Mouse (Mus musculus): ENCODE results near the gene Dhdds. TPM values are rescaled to one million over a fixed set of nuclear protein-coding genes. Genes with fewer than 3 reads are reported as not detected.
"Not testable (repeated sequence)": the region's sequence is repeated elsewhere in the genome, so short reads cannot be mapped to it uniquely, and the experiment has no call there.

Dhdds gene
- total RNA-seq, 1 experiment from 2014 or later: 32.1 TPM

DNA sequence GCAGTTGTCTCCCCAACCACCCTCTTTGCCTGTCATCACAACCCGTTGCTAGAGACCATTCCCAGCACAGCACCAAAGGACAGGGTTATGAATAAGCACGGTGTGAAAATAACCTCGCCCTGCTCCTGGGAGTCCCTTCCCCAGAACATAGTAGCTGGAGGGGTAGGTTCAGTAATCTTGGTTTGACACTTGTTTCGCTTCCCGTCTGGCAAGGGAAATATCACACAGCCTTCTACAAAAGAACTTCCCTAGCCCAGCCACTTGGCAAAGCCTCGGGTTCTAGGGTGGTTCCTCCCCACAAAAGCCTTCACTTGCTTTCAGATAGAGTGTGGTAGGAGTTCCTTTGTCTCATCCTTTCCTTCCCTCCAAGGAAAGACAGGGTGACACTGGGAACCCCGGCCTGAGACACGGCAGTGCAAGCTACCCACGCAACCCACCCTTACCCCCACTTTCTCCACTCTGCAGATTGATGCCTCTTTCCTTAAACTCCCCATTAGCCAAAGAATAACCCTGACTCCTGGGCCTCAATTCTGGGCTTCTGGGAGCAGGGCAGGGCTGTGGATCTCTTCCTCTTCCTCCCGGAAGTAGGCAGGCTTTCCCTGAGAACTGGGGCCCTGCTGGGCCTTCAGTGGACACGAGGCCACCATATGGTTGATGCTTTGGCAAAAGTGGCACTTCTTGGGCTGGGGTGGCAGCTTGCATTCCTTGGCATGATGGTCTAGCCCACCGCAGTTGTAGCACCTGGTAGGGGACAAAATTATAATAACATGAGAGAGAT lies 5.1 kb upstream of the Dhdds start:
- DNase-seq: no peak

DNA sequence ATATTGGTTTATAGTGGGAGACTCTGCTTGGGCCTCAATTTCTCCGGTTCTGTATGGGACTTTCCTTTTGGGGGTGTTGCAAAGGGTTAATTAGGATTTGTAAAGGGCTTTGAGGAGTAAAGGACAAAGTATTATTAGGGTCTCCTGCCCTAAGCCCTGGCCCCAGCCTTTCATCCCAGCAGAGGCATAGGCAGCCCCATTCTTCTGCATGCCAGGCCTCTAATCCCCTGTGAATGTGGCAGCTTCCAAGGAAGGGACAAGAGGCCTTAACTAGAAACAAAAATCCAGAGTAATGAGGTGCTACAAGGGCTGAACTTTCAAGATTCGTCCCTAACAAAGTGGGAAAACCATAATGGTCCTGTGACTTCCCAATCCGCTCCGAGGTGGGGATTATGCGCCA lies 2.2 kb upstream of the Dhdds start:
- DNase-seq: no peak

DNA sequence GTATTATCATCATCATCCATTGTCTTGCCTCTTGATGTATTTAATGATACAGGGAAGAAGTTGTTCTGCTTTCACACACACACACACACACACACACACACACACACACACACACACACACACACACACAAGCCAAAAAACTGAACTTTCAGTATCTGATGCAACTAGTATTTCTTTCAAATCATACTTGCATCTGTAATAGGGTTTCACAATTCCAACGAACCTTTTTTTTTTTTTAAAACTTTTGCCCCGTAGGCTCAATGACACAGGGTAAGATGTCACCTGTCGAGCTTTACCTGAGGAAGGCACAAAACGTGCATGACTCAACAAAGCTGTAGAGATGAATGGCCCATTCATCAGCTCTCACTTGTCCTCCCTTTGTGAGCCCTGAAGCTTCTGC lies 1.5 kb upstream of the Dhdds start:
- no peak for DNase-seq

DNA sequence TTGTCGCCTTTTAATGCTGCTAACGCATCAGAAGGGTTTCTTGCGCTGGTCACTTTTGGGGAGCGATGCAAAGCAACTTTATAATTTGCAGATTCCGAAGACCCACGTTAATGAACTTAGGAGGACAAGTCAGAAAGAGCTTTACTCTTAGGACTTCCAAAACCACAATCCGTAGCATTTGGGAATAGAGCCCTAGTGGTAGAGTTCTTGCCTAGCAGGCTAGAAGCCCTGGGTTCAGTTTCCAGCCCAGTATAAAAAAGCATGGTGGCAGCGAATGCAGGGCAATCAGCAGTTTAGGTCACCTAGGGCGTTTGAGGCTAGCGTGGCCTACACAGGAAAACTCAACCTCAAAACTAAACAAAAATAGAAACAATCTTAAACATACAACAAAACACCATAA lies 992 bp upstream of the Dhdds start:
- no peak for DNase-seq

DNA sequence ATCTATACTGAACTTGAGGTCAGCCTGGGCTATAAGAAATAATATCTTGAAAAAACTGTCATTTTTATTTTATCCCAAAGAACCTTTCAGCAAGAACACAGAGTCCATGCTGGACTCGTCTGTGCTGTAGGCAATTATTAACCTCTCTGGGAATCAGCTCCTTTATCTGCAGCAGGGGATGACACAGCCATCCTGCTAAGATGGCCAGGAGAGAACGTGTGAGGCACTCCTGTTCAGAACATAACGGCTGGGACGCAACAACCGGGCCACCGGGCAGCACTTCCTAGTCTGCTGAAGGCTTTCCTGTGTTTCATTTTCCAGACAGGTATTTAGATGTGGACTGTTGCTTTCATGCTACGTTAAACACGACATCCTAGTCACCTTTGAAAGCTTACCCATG lies 6.0 kb downstream of the Dhdds start:
- DNase-seq: no peak

DNA sequence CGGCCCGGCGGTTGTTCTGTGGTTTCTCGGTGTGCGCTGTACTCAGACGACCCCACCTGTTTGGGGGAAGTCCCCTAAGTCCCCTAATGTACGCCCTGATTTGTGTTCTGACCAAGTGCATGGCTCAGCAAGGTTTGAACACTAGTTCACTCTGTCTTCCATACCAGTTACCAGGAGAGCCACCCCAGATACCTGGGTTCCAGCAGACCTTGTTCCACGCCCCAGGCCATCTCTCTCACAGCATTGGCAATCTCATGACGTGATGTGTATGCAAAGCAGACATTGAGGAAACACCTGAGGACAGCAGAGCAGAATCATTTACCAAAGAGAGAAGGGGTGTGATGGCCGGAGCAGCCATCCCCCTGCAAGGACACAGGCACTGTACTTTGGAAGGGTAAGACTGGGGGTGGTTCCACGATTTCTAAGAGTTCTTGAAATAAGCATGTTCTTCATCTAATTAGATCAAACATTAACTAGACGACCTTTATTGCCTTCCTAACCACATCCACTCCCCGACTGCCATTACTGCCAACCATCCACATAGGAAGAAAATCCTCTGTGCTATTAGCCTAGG lies 9.5 kb downstream of the Dhdds start:
- DNase-seq: no peak

DNA sequence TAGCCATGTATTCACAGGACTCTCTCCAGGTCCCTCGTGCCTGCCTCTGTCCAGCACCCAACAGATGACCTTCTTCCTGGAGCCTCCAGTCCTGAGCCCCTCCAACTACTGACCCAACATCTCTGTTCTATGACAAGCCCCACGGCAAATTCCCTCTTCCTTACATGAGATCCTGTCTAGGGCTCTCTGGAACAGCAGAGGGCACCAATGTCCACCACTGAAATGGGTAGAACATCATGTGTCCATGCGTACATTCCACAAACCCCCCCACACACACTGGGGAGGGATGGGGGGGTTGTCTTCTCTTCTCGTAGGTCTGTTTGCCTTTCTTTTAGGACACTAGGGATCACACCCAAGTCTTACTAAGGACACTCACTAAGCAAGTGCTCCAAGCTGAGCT lies 10.7 kb downstream of the Dhdds start:
- DNase-seq: no peak

DNA sequence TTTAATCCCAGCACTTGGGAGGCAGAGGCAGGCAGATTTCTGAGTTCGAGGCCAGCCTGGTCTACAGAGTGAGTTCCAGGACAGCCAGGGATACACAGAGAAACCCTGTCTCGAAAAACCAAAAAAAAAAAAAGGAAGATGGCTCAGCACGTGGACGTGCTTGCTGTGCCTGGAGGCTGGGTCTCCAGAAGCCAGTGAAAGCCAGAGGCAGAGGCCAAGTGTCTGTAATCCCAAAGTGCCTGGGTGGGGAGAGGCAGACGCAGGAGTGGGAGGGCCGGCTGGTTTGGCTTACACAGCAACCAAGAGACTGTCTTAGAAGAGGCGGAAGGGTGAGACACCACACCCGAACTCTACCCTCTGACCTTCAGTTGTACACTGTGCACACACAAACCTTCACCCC lies 12.4 kb downstream of the Dhdds start:
- DNase-seq: not testable (repeated sequence)

DNA sequence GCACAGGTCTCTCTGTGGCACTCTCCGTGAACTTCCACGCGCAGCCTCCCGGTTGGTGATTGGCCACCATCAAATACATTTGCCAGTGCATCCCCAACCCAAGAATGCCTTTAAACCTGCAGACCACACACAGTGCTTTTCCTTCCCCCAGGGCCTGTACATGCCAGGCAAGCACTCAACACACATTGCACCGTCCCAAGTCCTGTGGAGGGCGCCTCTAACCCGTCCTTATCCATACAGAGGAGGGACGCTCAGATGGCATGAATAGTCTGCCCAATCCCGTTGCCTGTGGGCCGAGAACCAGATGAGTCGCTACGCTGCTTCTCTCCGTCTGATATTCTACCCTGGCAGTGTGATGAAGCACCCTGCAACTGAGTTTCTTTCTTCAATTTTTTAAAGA lies 17.8 kb downstream of the Dhdds start:
- DNase-seq: no peak

DNA sequence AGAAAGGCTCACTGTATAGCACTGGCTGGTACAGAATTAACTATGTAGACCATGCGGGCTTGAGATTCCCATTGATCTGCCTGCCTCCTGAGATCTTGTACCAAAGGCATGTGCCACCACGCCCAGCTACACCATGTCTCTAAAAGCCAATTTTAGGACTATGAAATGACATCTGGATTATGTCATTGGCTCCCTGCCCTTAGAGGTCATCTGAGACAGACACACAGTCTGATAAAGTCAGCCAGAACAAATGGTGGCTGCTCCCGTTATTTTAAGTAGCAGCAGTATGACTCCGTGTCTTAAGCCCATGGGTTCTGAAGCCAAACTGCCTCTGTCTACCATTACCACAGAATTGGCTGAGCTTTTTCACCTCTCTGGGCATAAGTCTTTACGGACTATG lies 20.2 kb downstream of the Dhdds start:
- no peak for DNase-seq

DNA sequence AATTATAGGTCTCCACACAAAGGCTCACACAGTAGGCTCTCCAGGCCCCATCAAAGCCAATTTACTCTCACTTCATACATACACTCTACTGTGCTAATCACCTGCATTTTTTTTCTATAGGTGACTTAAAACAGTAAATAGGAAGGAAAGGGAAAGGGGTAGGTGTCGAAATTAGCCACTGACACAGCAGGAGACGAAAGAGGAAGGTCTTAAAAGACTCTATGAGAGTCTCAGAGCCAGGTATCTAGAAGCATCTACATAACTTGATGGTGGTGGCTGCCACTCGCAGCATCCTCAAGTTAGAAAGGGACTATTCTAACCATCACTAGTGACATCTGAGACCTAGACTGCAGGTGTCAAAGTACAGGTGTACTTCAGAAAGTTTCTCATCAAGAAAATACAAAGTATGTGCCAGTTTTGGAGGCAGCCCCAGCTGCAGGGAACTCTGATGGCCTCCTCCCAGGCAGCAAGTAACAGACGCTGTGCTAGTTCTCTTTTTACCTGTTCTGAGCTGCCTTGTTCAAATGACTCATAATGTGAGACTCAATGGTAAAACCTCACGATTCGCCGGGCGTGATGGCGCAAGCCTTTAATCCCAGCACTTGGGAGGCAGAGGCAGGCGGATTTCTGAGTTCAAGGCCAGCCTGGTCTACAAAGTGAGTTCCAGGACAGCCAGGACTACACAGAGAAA lies 22.6 kb downstream of the Dhdds start:
- DNase-seq: no peak

DNA sequence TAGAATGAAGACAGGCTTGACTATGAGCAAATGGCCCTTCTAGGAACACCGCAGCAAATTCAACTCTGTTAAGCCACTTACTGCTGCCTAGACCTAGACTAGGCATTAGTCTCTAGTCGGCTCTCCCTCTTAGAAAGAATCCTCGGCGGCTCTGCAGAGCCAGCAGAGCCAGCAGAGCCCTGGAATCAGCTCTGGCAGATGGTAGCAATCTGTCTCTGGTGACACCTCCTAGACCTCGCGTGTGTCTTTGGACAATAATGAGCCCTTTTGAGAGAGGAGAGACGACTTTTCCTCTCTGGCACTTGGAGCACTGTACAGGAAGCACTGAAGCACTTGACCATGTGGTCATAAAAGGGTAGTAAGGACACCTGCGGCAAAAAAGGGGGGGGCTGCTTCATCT lies 29.0 kb downstream of the Dhdds start:
- DNase-seq: no peak

DNA sequence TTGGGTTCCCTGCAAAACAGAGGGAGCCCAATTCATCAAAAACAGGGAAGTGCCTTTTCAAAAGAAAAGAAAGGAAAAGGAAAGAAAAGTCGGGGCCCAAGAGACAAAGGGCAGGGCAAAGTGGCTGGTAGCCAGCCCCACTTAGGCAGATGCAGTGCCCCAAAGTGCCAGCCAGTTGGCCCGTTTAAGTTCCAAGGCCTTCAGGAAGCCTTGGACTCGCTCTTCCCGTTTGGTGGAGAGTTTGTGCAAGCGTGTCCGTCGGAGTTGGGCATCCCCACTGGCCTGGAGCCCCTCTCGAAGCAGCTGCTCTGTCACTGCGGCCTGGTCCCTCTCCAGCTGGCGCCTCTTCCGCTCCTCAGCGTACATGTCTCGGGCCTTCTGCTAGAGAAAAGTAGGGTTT lies 29.8 kb downstream of the Dhdds start:
- DNase-seq: no peak

DNA sequence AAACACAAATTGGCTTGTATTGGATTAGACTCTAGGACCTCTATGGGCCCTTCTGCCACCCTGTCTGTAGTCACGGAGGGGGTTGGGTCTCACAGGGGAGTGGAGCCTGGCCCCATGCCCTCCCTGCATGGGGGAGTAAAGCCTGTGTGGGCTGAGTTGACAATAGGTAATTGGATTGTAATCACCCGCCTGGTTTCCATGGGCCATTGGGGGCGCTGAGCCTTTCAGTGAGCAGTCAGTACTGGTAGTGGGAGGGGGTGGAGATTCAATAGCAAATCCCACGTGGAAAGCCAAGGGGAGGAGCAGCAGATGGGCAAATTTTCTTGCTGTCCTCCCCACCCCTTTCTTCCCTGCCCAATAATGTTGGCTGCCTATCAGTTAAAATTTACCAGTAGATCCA lies 30.5 kb downstream of the Dhdds start:
- DNase-seq: no peak

DNA sequence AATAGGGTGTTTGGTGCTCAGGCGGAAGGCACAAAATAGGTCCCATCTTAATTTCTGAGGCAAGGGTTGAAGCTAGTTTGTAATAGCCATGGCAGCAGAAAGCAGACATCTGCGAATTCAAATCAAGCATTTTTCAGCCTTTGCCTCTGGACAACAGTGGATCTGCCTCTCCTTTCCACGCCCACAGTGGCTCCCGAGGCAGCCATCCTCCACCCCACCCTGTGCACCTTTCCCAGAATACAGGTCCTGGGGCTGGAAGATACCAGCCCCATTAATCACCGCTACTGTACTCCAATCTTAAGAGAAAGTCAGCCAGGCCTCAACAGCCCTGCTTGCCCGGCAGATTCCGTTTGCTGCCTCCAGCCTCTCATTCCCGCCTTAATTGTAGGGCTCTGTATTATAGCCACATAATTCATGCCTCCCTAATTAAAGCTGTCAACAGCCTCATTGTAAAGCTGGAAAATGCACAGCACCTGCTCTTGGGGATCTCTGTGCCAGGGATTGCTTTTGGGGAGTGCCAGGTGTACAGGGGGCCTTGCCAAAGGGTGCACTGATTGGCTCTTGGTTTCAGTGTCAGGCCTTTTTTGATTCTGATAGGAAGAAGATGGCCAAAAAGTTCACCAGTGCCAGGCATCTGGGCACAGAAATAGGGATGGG lies 31.5 kb downstream of the Dhdds start:
- DNase-seq: no peak

DNA sequence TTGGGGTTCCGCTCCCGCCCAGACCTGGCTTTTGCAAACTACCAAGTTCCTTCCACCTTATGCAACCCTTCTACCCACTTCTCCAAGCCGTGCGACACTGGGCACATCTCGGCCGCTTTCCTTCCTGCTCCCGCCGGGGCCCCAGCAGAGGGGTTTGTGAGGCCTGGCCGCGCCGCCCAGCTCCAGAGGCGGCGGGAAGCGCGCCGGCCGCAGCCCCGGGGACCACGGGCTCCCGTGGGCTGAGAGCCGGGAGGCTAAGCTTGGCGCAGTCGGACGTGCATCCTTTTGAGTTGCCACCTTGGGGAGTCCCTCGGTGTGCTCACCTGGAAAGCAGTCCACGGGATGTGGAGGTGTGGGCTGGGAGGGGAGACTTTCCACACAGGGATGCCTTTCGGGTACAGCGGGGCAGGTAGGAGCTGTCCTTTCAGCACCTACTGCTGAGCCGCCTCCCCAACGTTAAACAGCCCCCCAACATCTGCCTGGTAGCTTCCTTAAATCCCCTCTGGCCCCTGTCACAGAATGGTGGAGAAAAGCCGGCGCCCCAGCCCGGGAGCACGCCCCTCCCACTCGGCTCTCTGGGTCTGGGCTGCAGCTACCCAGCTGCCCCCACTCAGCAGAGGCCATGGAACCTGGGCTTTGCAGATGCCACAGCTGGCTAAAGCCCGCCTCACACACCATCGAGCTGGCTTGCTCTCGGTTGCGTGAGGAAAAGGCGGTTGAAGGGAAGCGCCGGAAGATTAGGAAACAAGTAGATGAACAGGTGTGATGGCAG lies 32.4 kb downstream of the Dhdds start, which contains the start of gene Hmgn2:
Gene Hmgn2, minus strand, starts transcription at position 501 of the 772 bp plus-strand sequence.
- peak; percentile 56 for DNase-seq

DNA sequence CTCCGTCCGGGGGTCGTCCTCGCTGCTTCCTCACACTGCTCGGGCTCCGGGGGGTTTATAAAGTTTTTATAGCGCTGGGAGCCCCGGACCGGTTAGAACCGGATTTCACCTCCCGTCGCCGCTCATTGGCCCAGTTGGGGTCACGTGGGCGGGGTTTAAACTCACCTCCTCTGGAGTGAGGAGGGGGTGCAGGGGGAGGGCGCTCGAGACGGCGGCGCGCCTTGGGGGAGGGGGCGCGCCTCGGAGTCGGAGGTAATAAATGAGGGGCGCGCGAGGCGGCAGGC lies 32.9 kb downstream of the Dhdds start:
- peak; percentile 96 for DNase-seq

DNA sequence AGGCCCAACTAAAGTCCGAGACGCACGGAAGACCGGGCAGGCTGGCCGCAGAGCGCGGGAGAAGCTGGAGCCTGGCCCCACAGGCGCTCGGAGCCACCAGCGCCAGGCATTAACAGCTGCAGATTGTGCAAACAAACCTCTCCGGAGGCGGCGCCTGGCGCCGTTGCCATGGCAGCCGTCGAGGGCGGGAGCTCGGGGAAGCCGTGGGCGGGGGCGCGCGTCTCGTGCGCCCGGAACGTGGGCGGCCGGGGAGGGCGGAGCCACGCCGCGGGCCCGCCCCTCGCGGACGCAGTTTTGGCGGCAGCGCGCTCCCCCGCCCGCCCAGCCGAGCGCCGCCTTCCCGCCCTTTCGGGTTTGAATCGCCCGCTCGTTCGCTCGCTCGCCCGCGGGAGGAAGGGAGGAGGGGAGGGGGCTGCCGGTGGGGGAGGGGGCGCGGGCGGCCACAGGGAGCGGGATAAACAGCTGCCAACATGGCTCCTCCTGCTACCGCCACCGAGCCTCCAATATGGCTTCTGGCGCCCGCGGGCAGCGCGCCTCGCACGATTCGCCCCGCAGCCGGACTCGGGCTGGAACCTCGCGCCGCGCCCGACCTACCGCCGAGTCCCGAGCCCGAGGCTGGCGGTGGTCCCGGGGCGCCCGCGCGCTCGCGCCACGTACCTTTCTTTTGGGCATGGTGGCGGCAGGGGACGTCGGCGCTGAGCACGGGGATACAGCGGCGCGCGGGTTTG lies 33.4 kb downstream of the Dhdds start:
- DNase-seq: peak; percentile 99

DNA sequence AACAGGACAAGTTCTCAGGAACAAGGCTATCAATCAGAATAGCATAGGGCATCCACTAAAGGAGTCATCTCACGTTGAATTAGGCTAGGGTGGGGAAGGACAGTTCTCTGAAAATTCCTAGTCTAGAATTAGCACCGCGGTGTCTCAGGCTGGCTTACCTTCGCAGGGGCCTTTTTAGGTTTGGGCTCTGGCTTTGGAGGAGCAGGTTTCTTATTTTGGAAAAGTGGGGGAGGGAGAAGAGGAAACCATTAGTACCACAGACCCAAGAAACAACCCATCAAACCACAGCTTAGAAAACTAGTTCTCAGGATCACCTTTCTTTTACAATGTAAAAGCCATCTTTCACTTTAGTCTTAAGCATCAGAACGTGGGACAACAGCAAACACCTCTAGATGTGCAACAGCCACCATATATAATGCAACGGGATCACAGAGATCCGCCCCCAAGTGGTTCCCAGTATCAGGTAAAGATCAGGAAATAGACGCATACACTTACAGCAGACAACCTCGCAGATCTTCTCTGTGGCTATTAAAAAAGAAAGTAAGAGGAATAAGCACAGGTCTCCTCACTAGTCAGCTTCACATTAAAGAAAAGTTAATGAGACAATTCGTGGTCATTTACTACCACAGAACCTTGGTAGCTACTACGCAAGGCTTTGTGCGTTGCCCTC lies 34.3 kb downstream of the Dhdds start:
- no peak for DNase-seq

DNA sequence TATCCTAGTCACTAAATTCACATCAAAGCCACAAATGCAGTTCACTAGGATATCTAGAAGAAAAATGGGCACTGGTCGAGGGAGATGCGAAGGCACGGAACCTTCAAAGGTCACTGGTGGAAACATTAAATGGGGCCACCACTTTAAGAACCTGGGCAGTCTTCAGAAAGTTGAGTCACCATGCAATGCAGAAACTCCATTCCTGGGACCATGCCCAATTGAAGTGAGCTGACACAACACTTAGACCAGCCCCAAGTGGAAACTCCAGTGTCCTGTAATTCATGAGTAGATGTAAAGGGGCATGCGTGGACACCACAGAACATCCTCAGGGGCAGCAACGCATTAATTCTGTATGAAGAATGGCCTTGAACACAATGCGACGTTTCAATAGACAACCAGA lies 38.2 kb downstream of the Dhdds start:
- peak; percentile 62 for DNase-seq

DNA sequence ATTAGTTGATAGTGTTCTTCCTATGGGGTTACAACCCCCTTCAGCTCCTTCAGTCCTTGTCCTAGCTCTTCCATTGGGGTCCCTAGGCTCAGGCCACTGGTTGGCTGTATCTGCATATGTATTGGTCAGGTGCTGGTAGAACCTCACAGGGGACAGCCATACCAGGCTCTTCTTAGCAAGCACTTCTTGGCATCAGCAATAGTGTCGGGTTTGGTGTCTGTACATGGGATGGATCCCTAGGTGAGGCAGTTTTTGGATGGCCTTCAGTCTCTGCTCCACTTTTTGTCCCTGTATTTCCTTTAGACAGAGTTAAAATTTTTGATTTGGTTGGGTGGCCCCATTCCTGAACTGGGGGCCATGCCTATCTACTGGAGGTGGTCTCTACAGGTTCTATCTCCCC lies 41.8 kb downstream of the Dhdds start:
- no peak for DNase-seq
